Mouse (Mus musculus): ENCODE measurements around the gene Cenpm. TPM values are rescaled to one million over a fixed set of nuclear protein-coding genes. Genes with fewer than 3 reads are reported as not detected.

The Cenpm gene
- polyA plus RNA-seq, 1 experiment, result not detected

DNA sequence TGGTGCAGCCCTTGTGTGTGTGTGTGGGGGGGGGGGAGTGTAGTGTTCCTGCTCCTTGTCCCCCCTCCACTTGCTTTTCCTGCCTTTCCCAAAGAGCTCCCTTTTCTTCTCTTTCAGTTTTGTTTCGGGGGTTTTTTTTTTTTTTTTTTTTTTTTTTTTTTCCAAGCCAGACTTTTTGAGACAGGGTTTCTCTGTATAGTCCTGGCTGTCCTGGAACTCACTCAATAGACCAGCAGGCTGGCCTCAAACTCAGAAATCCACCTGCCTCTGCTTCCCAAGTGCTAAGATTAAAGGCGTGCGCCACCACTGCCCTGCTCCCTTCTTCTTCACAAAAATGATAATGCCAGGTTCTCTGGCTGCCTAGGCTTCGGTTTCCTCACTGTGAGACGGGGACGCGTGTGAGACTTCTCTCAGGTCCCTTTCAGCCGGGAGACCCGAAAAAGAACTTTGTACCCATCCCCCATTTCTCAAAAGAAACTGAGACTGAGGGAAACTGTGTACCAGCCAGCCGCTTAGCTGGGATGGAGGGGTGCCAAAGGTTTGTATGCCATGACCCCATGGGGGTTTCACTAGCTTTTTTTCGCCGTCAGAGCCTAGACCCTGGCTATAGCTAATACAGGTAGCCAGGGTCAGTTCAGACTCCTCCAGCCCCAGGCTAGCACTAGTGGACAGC, 24.4 kb downstream of the Cenpm start:
- Histone ChIP-seq H3K4me3 (ENCODE audit: insufficient read depth, low read depth, low read length) (no peak overlapping the region), H3K27ac (ENCODE audit: insufficient read depth, low read depth, low read length) (no peak overlapping the region), H3K4me1 (ENCODE audit: control insufficient read depth, insufficient read depth, low read length) (peaks cover 57% of the 10 kb centered on the region)
- TF ChIP-seq CTCF (IDR thresholded peaks at IDR 0.05; ENCODE audit: insufficient read depth, low read depth, low read length), result no peak
- no peak for TF ChIP-seq POLR2A (IDR thresholded peaks at IDR 0.05; ENCODE audit: insufficient read depth, low read depth, low read length)
- WGBS, result 52% methylated on average over 11 of the region's 12 CpGs

DNA sequence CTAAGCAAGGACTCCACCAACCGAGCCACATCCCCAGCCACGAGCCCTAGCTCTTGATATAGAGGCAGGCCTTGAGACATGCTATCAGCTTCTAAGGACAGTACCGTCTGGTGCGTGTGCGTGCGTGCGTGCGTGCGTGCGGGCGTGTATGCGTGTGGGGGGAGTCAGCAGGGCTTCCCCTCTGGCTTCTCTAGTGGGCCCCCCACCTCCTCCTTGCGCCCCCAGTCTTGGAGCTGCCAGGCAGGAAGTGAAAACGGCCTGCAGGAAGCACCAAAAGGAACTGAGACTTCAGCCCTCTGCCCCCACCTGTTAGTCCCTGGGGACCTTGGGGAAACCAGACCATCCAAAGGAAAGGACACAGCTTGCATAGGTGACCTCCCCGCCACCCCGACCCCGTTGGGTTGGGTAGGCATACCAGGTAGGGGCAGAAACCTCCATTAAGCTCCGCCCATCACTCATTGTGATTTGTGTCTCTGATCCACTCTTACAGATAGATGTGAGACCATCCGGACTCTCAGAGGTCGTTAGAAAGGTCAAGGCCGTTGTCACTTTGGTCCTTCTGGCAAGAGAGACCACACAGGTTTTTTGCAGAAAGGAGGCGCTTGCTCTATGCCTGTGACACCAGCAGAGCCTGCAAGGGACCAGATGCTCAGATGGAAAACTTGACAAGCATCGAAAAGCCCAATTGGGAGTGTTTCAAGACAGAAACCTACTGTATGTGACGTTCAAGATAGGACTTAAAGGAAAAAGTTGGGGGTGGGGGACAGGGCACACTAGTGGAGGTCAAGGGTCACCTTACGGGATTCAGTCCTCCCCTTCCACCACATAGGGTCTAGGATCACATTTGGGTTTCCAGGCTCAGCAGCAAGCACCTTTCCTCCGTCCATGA, 25.5 kb downstream of the Cenpm start:
- Histone ChIP-seq H3K4me1 (ENCODE audit: control insufficient read depth, insufficient read depth, low read length) (peaks cover 58% of the 10 kb centered on the region), H3K27ac (ENCODE audit: insufficient read depth, low read depth, low read length) (no peak overlapping the region), H3K4me3 (ENCODE audit: insufficient read depth, low read depth, low read length) (no peak overlapping the region)
- TF ChIP-seq POLR2A (IDR thresholded peaks at IDR 0.05; ENCODE audit: insufficient read depth, low read depth, low read length) (no peak), CTCF (IDR thresholded peaks at IDR 0.05; ENCODE audit: insufficient read depth, low read depth, low read length) (no peak)
- WGBS, result 88% methylated on average over 26 of the region's 26 CpGs

DNA sequence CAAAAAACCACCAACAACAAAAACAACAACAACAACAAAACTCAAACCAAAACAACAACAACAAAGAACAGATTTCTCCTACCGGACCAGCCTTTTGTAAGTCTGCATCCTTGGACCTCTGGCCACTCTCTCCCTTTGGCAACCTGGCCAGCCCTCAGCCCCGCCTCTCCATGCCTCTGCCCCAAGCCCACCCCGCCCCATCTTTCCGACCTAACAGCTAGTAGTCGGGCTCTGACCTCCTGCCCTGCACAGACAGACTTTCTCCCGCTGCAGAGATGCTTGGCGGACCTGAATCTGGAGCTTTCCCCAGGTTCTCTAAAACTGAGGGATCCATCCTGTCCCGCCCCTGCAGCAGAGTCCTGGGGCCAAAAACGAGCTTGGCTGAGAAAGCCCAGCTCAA, 26.6 kb downstream of the Cenpm start:
- Histone ChIP-seq H3K4me3 (ENCODE audit: insufficient read depth, low read depth, low read length) (no peak overlapping the region), H3K27ac (ENCODE audit: insufficient read depth, low read depth, low read length) (no peak overlapping the region), H3K4me1 (ENCODE audit: control insufficient read depth, insufficient read depth, low read length) (peaks cover 57% of the 10 kb centered on the region)
- TF ChIP-seq CTCF (IDR thresholded peaks at IDR 0.05; ENCODE audit: insufficient read depth, low read depth, low read length) (no peak), POLR2A (IDR thresholded peaks at IDR 0.05; ENCODE audit: insufficient read depth, low read depth, low read length) (no peak)
- 68% methylated on average over 9 of the region's 9 CpGs for WGBS

DNA sequence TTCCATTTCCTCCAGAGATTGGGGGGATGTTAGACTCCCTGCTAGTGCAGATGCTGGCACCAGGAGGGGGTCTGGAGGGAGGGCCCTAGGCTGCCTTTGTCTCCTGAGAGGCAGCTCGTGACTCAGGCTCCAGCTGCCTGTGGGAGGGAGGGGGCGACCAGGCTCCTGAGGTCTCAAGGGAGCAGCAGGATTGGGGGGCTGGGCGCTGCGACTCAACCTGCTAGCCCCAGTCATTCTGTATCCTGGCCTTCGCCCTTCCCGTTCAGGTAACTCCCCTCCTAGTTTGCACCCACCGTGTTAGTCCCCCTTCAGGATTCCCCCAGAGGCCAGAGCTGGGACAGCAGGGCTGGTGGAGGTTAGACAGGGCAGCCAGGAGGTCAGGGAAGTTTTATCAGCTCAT, 27.5 kb downstream of the Cenpm start:
- Histone ChIP-seq H3K4me1 (ENCODE audit: control insufficient read depth, insufficient read depth, low read length) (peaks cover 58% of the 10 kb centered on the region), H3K27ac (ENCODE audit: insufficient read depth, low read depth, low read length) (peak overlapping the region; percentile 96), H3K4me3 (ENCODE audit: insufficient read depth, low read depth, low read length) (no peak overlapping the region)
- TF ChIP-seq POLR2A (IDR thresholded peaks at IDR 0.05; ENCODE audit: insufficient read depth, low read depth, low read length) (no peak), CTCF (IDR thresholded peaks at IDR 0.05; ENCODE audit: insufficient read depth, low read depth, low read length) (peak; percentile 69)
- WGBS, result 23% methylated on average over 7 of the region's 7 CpGs

DNA sequence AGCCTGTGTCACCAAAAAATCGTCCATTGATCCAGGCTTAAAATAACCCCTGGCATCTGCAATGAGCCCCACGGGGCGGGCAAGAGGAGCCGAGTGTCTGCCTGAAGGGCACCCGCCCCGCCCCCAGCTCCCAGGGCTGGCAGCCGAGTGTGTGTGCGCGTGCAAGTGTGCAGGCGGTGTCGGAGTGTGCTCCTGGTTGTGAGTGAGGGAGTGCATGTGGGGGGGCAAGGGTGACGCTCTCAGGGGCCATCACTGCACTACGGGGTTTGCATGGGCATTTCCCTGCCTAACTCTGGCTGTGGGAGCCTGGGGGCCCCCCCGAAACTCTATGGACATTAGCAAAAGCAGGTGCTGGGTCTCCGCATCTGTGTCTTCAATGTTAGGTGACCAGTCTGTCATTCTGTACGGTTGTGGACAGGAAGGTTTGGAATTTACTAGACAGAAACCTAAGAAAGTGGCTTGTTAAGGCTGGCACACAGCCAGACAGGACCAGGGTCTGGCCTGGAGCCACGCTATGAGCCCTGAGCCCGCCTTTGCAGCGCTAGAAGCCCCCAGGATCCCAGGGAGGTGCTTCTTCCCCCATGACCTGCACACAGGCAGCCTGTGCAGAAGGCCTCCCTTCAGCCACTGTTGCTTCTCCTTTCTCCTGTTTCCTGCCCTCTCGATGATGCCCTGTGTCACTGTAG, 28.3 kb downstream of the Cenpm start:
- TF ChIP-seq POLR2A (IDR thresholded peaks at IDR 0.05; ENCODE audit: insufficient read depth, low read depth, low read length) (no peak), CTCF (IDR thresholded peaks at IDR 0.05; ENCODE audit: insufficient read depth, low read depth, low read length) (no peak)
- H3K27ac ChIP-seq (ENCODE audit: insufficient read depth, low read depth, low read length), result peak overlapping the region; percentile 96
- peaks cover 58% of the 10 kb centered on the region for H3K4me1 ChIP-seq (ENCODE audit: control insufficient read depth, insufficient read depth, low read length)
- 17% methylated on average over 20 of the region's 20 CpGs for WGBS
- 0 out of 2 replicates have a peak overlapping the region, but pooled peaks have one; percentile 0 for H3K4me3 ChIP-seq (ENCODE audit: insufficient read depth, low read depth, low read length)

DNA sequence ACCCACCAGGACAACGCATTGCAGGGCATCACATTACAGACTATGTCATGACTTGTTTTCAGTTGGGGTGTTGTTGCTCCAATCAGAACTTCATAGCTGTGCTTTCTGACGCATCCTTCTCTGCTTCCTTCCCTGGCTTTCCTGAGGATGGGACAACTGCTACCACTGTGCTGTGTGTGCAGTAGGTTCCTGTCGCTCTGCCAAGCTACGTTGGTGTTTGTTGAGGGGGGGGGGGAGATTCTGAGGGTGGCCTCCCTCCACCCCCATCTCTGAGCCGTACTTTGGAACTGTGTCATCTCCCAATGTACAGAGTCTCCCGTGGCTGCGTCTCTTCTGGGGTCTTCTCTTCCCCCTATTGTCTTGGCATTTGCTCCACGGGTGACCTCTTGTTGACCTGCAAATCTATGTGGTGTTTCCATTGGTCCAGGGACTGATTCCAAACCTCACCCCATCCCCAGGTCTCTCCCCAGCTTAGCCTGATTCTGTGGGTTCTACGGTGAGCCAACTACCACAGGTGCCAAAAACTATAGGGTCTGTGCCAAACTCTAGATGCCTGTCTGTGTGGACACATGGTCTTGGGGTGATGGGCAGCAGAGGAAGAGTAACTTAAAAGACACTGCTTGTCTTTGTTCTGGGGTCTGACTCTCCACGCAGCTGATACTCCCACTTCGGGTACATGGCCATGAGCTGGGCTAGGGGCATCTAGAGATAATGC, 29.1 kb downstream of the Cenpm start:
- Histone ChIP-seq H3K4me3 (ENCODE audit: insufficient read depth, low read depth, low read length) (no peak overlapping the region; the same call in 1 of the 2 replicates), H3K27ac (ENCODE audit: insufficient read depth, low read depth, low read length) (peak overlapping the region; percentile 96), H3K4me1 (ENCODE audit: control insufficient read depth, insufficient read depth, low read length) (peaks cover 50% of the 10 kb centered on the region)
- TF ChIP-seq POLR2A (IDR thresholded peaks at IDR 0.05; ENCODE audit: insufficient read depth, low read depth, low read length), result no peak
- no peak for TF ChIP-seq CTCF (IDR thresholded peaks at IDR 0.05; ENCODE audit: insufficient read depth, low read depth, low read length)
- 21% methylated on average over 11 of the region's 11 CpGs for WGBS

DNA sequence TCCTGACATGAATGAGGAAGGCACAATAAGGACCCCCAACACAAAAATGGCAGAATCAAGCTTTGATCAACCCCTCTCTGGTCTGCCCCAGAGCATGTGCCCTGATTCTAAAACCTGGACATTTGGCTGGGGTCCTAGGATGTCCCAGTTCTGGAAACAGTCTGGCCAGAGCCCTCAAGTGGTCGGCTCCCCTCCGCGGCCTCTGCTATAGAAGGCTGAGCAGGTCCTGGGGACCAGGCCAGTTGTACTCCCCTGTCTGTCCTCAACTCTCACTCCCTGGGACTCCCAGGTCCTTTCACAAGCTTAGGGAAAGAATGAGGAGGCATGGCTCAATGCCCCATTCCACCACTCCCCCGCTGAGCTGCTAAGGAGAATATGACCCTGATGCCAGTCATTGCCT, 31.3 kb downstream of the Cenpm start:
- Histone ChIP-seq H3K27ac (ENCODE audit: insufficient read depth, low read depth, low read length) (peak overlapping the region; percentile 79), H3K4me3 (ENCODE audit: insufficient read depth, low read depth, low read length) (peak overlapping the region; percentile 91), H3K4me1 (ENCODE audit: control insufficient read depth, insufficient read depth, low read length) (peaks cover 48% of the 10 kb centered on the region)
- WGBS, result 50% methylated on average over 4 of the region's 4 CpGs
- TF ChIP-seq CTCF (IDR thresholded peaks at IDR 0.05; ENCODE audit: insufficient read depth, low read depth, low read length) (no peak), POLR2A (IDR thresholded peaks at IDR 0.05; ENCODE audit: insufficient read depth, low read depth, low read length) (no peak)

DNA sequence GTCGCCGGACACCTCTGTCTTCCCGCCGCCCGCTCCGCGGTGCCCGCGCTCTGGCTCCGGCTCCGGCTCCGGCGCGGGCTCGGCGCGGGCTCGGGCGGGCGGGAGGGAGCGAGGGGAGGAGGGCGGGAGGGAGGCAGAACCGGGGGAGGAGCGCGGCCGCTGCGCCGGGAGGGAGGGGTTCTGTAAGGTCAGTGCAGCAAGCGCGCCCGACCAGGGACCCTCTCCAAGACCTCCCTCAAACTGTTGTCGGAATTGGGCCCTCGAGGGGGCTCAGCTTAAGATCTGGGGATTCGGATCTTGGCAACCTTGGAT, 31.8 kb downstream of the Cenpm start, which contains the start of gene Shisa8:
Shisa8 (minus strand) TSS at position 64 of the 312 bp plus-strand sequence.
- WGBS, result under 1% methylated on average over 34 of the region's 34 CpGs
- Histone ChIP-seq H3K4me1 (ENCODE audit: control insufficient read depth, insufficient read depth, low read length) (peaks cover 50% of the 10 kb centered on the region), H3K27ac (ENCODE audit: insufficient read depth, low read depth, low read length) (peak within 1 kb of the TSS; percentile 92), H3K4me3 (ENCODE audit: insufficient read depth, low read depth, low read length) (peak within 1 kb of the TSS; percentile 91)
- TF ChIP-seq POLR2A (IDR thresholded peaks at IDR 0.05; ENCODE audit: insufficient read depth, low read depth, low read length), result no peak
- no peak for TF ChIP-seq CTCF (IDR thresholded peaks at IDR 0.05; ENCODE audit: insufficient read depth, low read depth, low read length)

Measured in olfactory bulb, adult 2 months (tissue).